Mouse (Mus musculus) forebrain, embryonic 12.5 days (tissue): Measurements from ENCODE around the gene Gskip. TPM values are rescaled to one million over a fixed set of nuclear protein-coding genes. Genes with fewer than 3 reads are reported as not detected.
A peak's percentile ranks its signal among the peaks of the same experiment; 100 is the strongest.

Source experiments
- ATAC-seq: fragments of 200-750 bp; cut with Nextera tagmentation; 2 replicates; pipeline ENCODE4 v1.8.0; 2017; ENCODE audit warnings: moderate TSS enrichment; ENCODE audit not compliant: low FRiP score
- H3K27ac ChIP-seq: fragments of 300-500 bp; sonication (generic); 2 replicates; pipeline ENCODE4 v1.5.1; 2016; ENCODE audit warnings: mild to moderate bottlenecking
- H3K27me3 ChIP-seq: fragments of 300-500 bp; sonication (generic); 2 replicates; pipeline ENCODE4 v1.6.1; 2016; ENCODE audit warnings: mild to moderate bottlenecking
- H3K36me3 ChIP-seq: fragments of 300-500 bp; sonication (generic); replicated peaks from 2 replicates; pipeline ENCODE4 v1.6.1; 2016; ENCODE audit warnings: mild to moderate bottlenecking
- H3K4me1 ChIP-seq: fragments of 300-500 bp; sonication (generic); 2 replicates; pipeline ENCODE4 v1.6.1; 2016
- H3K4me2 ChIP-seq: fragments of 300-500 bp; sonication (generic); 2 replicates; pipeline ENCODE4 v1.6.1; 2016; ENCODE audit warnings: mild to moderate bottlenecking, moderate library complexity
- H3K4me3 ChIP-seq: fragments of 300-500 bp; sonication (generic); replicated peaks from 2 replicates; pipeline ENCODE4 v1.5.1; 2016; ENCODE audit warnings: mild to moderate bottlenecking
- H3K9ac ChIP-seq: fragments of 300-500 bp; sonication (generic); 2 replicates; pipeline ENCODE4 v1.6.1; 2016; ENCODE audit warnings: mild to moderate bottlenecking
- H3K9me3 ChIP-seq: fragments of 300-500 bp; sonication (generic); 2 replicates; pipeline ENCODE4 v1.6.1; 2016
- WGBS: fragments of 180-500 bp; shearing (Covaris S2); methylation state at CpG from one replicate; pipeline ENCODE4 v1.1.7; 2016; 5-methylcytosine and 5-hydroxymethylcytosine counted together
- polyA plus RNA-seq: library from polyadenylated mRNA; unstranded; fragments of >200 nt; fragmentation: Nextera tagmentation; extraction: Ambion mirVana; gene quantifications from 2 replicates; pipeline ENCODE4 v1.2.1, GENCODE M21; 2016

Gene Gskip
- 27.8 and 28.5 TPM in 2 replicates for polyA plus RNA-seq

DNA sequence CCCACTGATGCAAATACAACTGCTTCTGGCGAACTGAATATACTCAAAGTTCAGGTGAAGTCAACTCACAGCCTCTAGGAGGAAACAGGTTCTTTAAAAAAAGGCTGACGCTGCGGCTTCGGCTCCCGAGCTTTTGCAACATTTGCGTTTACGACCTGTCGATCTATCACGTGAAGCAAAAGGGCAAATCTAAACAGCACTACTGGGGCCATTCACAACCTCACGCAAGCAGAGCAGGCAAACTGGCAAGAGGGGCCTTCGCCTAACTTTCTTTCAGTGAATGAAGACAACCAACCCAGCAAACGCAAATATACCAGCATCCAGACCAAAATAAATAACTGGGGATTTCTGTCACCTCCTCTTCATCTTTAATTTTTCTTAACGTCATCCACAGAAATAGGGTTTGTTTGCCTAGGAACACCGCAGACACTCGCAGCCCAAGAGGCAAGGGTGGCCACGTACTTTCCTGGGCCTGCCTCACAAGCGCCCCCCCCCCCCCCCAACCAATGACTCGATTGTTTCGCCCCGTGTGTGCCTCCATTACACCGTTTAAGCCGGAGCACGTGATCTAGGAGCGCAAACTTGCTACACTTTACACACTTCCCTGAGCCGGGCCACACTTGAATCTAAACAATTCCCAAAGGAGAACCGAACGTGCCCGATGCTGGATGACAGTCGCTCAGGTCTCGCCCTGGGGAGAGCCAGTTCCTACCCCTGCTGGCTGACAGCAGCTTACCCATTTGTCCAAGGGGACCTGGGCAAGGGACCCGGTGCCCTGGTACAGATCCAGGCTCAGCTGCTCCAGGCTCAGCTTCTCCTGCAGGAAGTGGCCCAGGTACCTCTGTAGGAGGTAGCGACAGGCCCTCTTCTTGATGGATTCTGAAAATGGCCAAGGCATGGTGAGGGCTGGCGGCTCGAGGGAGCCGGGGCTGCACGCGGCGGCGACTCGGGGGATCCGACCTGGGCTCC, at the start of gene Gskip:
Gene Gskip, plus strand, starts transcription at position 897 of the 969 bp plus-strand sequence.
- H3K27me3 ChIP-seq: no peaks in the 10 kb centered on the region
- H3K4me2 ChIP-seq: peak within 1 kb of the TSS; percentile 75
- ATAC-seq: peak; percentile 50
- H3K4me3 ChIP-seq: peak within 1 kb of the TSS; percentile 94
- under 1% methylated on average over 41 of the region's 41 CpGs for WGBS
- H3K27ac ChIP-seq: peak within 1 kb of the TSS; percentile 95
- no peaks in the 10 kb centered on the region for H3K9me3 ChIP-seq
- peaks cover under 1% of the 10 kb centered on the region for H3K36me3 ChIP-seq
- peaks cover 28% of the 10 kb centered on the region for H3K4me1 ChIP-seq
- peak within 1 kb of the TSS; percentile 86 for H3K9ac ChIP-seq

DNA sequence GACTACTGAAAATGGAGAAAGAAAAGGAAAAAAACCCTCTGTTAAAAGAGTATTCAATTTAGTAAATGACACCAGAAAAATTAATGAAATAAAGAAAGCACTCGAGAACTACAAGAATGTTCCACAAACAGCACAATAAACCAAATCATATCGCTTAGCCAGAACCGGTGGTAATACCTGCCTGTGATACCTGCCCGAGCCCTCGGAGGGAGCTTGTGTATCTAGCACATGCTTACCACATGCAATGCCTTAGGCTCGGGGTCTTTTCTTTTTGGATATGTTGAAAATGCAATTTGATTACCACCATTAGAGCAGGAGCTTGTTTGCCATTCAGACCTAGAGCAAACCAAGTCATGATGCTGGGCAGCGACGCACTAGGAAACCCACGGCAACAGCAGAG, 48.1 kb upstream of the Gskip start:
- Histone ChIP-seq H3K9ac (no peak overlapping the region), H3K4me2 (no peak overlapping the region), H3K36me3 (peaks cover 86% of the 10 kb centered on the region), H3K27ac (no peak overlapping the region), H3K4me3 (no peak overlapping the region), H3K9me3 (no peaks in the 10 kb centered on the region), H3K4me1 (no peaks in the 10 kb centered on the region), H3K27me3 (no peaks in the 10 kb centered on the region)
- WGBS: 96% methylated on average over 9 of the region's 9 CpGs
- no peak for ATAC-seq

GRCm38 (mm10) chr12:105637554-105637953, 47.1 kb upstream of the Gskip start:
- WGBS: 76% methylated on average over 4 of the region's 4 CpGs
- Histone ChIP-seq H3K9me3 (no peaks in the 10 kb centered on the region), H3K4me2 (no peak overlapping the region), H3K9ac (no peak overlapping the region), H3K36me3 (peaks cover 95% of the 10 kb centered on the region), H3K27me3 (no peaks in the 10 kb centered on the region), H3K4me1 (no peaks in the 10 kb centered on the region), H3K4me3 (no peak overlapping the region), H3K27ac (no peak overlapping the region)
- ATAC-seq: no peak

GRCm38 (mm10) chr12:105642770-105643321, 41.8 kb upstream of the Gskip start:
- Histone ChIP-seq H3K27ac (no peak overlapping the region), H3K4me3 (no peak overlapping the region), H3K36me3 (peaks cover 98% of the 10 kb centered on the region), H3K9me3 (no peaks in the 10 kb centered on the region), H3K4me2 (no peak overlapping the region), H3K4me1 (no peaks in the 10 kb centered on the region), H3K9ac (no peak overlapping the region), H3K27me3 (no peaks in the 10 kb centered on the region)
- ATAC-seq: no peak
- WGBS: 91% methylated on average over 11 of the region's 11 CpGs

- Histone ChIP-seq H3K9ac (no peak overlapping the region), H3K27ac (no peak overlapping the region), H3K4me3 (no peak overlapping the region), H3K4me2 (no peak overlapping the region), H3K4me1 (no peaks in the 10 kb centered on the region), H3K27me3 (no peaks in the 10 kb centered on the region), H3K36me3 (peaks cover 93% of the 10 kb centered on the region), H3K9me3 (no peaks in the 10 kb centered on the region)
- WGBS: 94% methylated on average over 7 of the region's 7 CpGs
- no peak for ATAC-seq
Observed at GRCm38 (mm10) chr12:105655850-105656249, 28.8 kb upstream of the Gskip start.

- no peaks in the 10 kb centered on the region for H3K9me3 ChIP-seq
- no peak overlapping the region for H3K27ac ChIP-seq
- ATAC-seq: no peak
- peaks cover 23% of the 10 kb centered on the region for H3K36me3 ChIP-seq
- no peak overlapping the region for H3K4me3 ChIP-seq
- no peaks in the 10 kb centered on the region for H3K27me3 ChIP-seq
- H3K4me1 ChIP-seq: no peaks in the 10 kb centered on the region
- no peak overlapping the region for H3K4me2 ChIP-seq
- WGBS: 89% methylated on average over 8 of the region's 8 CpGs
- H3K9ac ChIP-seq: no peak overlapping the region
Observed at GRCm38 (mm10) chr12:105676274-105676673, 8.4 kb upstream of the Gskip start.

DNA sequence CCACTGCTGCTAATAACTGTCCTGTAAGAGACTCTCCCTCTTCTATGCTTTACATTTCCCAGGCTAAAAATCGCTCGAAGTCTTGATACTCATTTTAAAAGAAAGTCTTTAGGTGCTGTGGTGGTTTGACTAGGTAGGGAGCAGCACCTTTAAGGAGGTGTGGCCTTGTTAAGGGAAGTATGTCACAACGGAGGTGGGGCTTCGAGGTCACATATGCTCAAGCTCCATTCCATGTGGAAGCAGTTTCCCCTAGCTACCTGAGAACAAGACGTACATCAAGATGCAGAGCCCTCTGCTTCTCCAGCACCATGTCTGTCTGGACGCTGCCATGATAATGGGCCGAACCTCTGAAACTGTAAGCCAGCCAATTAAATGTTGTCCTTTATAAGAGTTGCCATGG, 6.4 kb upstream of the Gskip start:
- ATAC-seq: no peak
- Histone ChIP-seq H3K27me3 (no peaks in the 10 kb centered on the region), H3K4me3 (no peak overlapping the region), H3K9ac (no peak overlapping the region), H3K4me1 (peaks cover 6% of the 10 kb centered on the region), H3K4me2 (no peak overlapping the region), H3K27ac (no peak overlapping the region), H3K36me3 (peaks cover 18% of the 10 kb centered on the region), H3K9me3 (no peaks in the 10 kb centered on the region)
- 92% methylated on average over 7 of the region's 7 CpGs for WGBS

DNA sequence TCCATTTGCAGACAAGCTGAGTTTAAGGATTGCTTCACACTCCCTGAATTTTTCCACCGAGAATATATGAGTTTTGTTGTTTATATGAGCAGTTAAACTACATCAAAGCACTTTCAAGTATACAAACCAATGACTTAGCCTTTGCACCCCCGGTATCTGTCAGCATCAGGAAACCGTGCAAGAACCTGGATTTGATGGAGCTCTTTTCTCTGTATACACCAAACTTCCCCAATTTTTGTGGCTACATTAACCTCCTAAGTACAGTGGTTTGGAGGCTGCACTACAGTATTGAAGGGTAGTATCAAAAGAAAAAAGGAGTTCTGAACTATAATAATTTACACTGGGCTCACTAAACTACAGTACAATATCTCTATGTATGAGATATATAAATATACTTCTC, 5.9 kb upstream of the Gskip start:
- no peak overlapping the region for H3K4me3 ChIP-seq
- 91% methylated on average over 3 of the region's 3 CpGs for WGBS
- H3K27me3 ChIP-seq: no peaks in the 10 kb centered on the region
- H3K4me1 ChIP-seq: peaks cover 11% of the 10 kb centered on the region
- no peak for ATAC-seq
- H3K9ac ChIP-seq: no peak overlapping the region
- H3K4me2 ChIP-seq: no peak overlapping the region
- no peaks in the 10 kb centered on the region for H3K9me3 ChIP-seq
- H3K36me3 ChIP-seq: peaks cover 13% of the 10 kb centered on the region
- no peak overlapping the region for H3K27ac ChIP-seq

- WGBS: under 1% methylated on average over 68 of the region's 73 CpGs
- H3K4me3 ChIP-seq: peak within 1 kb of the TSS; percentile 94
- peak within 1 kb of the TSS; percentile 75 for H3K4me2 ChIP-seq
- ATAC-seq: peak; percentile 94
- H3K36me3 ChIP-seq: peaks cover 10% of the 10 kb centered on the region
- H3K9ac ChIP-seq: peak within 1 kb of the TSS; percentile 86
- peaks cover 28% of the 10 kb centered on the region for H3K4me1 ChIP-seq
- no peaks in the 10 kb centered on the region for H3K9me3 ChIP-seq
- H3K27me3 ChIP-seq: no peaks in the 10 kb centered on the region
- peak within 1 kb of the TSS; percentile 95 for H3K27ac ChIP-seq
Observed at GRCm38 (mm10) chr12:105685001-105685691, 517 bp downstream of the Gskip start, which contains the start of gene Atg2b. TSS of gene Atg2b (minus strand) at chr12:105685211.

GRCm38 (mm10) chr12:105686791-105687190, 2.2 kb downstream of the Gskip start:
- Histone ChIP-seq H3K27me3 (no peaks in the 10 kb centered on the region), H3K4me2 (peak overlapping the region; percentile 75), H3K4me3 (peak overlapping the region; percentile 94; the same call in 1 of the 2 replicates), H3K9ac (no peak overlapping the region), H3K27ac (no peak overlapping the region), H3K9me3 (no peaks in the 10 kb centered on the region), H3K36me3 (peaks cover 20% of the 10 kb centered on the region), H3K4me1 (peaks cover 28% of the 10 kb centered on the region)
- no peak for ATAC-seq
- WGBS: 96% methylated on average over 3 of the region's 3 CpGs

GRCm38 (mm10) chr12:105687416-105687815, 2.8 kb downstream of the Gskip start:
- Histone ChIP-seq H3K27me3 (no peaks in the 10 kb centered on the region), H3K36me3 (peaks cover 20% of the 10 kb centered on the region), H3K4me3 (no peak overlapping the region), H3K27ac (no peak overlapping the region), H3K9ac (no peak overlapping the region), H3K4me1 (peaks cover 28% of the 10 kb centered on the region), H3K9me3 (no peaks in the 10 kb centered on the region), H3K4me2 (no peak overlapping the region)
- ATAC-seq: no peak
- WGBS: 89% methylated on average over 4 of the region's 4 CpGs

DNA sequence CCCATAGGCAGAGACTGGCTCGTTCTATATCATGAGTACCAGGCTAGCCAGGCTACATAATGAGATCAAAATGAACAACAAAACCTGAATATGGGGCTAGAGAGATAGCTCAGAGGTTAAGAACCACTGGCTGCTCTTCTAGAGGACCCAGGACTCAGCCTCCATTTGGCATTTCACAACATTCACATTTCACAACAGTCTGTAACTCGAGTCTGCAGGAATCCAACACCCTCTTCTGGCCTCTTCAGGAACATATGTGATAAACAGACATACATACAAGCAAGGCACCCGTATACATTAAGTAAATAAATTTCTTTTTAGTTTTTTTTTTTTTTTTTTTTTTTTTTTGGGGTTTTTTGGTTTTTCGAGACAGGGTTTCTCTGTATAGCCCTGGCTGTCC, 3.9 kb downstream of the Gskip start:
- Histone ChIP-seq H3K4me1 (peaks cover 19% of the 10 kb centered on the region), H3K9ac (no peak overlapping the region), H3K27ac (no peak overlapping the region), H3K36me3 (peaks cover 29% of the 10 kb centered on the region), H3K9me3 (no peaks in the 10 kb centered on the region), H3K4me3 (no peak overlapping the region), H3K27me3 (no peaks in the 10 kb centered on the region), H3K4me2 (no peak overlapping the region)
- no peak for ATAC-seq
- WGBS: 96% methylated on average over 4 of the region's 4 CpGs
